Mouse (Mus musculus) adrenal gland, postnatal 4 days (tissue): ENCODE results near the gene Nrip1. TPM values are rescaled to one million over a fixed set of nuclear protein-coding genes. Genes with fewer than 3 reads are reported as not detected.

ENCODE experiments used
- DNase-seq, 2 experiments: peaks; one replicate each; pipeline ENCODE4 v3.0.0; 2021 to 2022; ENCODE audit warnings: low spot score in 2 of 2, mixed read lengths in 2 of 2
- total RNA-seq, 2 experiments: library from RNA; stranded (reverse); gene quantifications; 2 replicates each; pipeline ENCODE4 v1.2.3; 2021

Nrip1 gene
- total RNA-seq, 2 experiments from 2014 or later, result 89.2 to 89.5 TPM

DNA sequence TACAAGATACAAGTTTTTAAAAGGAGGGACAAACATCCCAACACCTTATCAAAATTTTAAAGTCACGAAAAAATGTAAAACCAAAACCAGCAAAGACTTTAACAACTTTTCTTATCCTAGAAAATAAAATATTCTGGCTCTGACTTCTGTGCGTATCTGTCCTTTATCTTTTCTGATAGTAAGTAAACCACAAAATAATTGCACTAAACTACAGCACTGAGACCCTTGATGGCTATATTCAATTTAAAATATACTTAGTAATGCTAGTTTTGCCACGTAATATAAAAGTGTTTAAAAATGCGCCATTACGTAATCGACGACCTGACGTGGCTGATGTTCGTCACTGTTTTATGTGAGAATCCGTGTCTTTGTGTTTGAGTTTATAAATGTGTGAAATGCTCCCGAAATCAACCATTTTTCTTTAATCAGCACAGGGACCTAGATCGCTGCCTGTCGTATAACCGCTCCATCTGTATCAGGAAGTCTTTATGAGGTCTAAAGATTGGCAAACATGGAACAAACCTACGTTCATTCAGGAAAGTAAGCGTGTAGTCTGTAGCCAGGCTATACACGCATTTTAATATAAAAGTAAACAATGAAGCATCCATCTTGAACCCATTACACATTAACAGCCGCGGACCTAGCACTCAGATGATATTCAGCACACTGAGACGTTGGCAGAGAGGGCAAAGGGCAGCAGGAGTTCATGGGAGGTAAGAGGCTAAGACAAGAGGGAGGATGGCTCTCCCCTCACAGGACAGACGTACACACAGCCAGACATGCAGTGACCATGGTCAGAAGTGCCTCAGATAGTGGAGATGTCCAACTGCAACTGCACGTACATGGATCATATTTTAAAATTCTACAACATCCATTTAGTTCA, 56.4 kb downstream of the Nrip1 start:
- no peak for DNase-seq

GRCm38 (mm10) chr16:76315642-76316041, 58.0 kb downstream of the Nrip1 start:
- no peak for DNase-seq

DNA sequence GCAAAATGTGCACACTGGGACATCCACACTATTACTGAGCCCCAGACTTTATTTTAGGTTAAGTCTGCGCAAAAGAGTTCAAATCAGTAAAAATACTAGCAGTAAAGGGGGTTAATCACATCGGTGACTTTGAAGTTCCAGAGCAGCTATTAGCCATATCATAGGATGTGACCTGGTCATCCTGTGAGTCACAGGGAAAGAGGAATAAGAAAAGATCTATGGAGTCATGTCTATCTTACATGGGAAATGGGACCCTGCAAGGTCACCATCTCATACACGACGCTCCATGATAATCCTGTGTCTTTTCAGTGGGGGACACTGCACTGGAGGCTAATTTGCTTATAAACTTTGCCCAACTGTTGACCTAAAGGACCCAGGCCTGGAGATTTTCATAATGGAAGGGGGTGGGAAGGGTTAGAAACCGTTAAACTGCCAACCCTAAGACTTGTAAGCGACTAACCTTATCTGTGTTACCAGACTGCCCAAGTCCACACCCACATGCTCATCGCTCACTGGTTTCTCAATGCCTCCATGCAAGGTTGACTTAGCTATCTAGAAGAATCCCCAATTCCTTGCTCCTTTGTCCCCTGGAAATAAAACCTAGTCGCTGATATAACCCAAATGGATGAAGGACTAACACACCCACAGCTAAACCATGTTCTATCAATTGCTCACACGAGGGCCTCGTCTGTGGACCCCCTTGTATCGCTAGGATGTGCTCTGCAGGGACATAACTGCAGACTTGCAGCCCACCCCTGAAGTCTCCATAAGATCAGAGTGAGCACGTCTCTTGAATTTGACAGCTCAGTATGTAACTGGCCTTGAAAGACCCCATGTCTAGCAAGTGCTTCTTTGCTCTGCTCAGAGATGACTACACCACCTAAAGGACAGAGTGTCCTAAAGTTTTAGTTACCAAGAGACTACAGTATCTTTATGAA, 59.3 kb downstream of the Nrip1 start:
- no peak for DNase-seq

DNA sequence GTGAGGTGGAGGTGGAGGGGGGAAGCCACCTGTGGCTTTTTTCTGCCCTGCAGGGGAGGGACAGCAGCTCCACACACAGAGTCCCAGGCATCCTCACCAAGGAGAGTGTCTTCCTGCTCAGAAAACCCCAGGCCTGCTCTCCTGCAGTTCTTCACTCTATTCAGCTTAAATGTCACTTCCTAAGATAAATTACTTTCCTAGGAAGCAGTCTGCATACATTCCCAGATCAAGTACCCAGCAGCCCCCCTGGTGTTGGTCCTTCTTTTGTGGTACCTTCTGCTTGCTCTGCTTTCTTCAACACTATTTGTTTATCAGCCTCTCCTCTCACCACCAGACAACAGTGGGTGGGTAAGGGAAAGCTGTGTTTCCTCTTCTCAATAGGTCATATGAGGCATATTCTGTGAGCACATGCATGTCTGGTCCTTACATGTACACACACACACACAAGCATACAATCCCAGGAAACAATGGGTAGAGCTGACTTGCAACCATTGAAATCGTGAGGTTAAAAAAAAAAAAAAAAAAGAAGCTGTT, 60.7 kb downstream of the Nrip1 start:
- DNase-seq, result no peak

DNA sequence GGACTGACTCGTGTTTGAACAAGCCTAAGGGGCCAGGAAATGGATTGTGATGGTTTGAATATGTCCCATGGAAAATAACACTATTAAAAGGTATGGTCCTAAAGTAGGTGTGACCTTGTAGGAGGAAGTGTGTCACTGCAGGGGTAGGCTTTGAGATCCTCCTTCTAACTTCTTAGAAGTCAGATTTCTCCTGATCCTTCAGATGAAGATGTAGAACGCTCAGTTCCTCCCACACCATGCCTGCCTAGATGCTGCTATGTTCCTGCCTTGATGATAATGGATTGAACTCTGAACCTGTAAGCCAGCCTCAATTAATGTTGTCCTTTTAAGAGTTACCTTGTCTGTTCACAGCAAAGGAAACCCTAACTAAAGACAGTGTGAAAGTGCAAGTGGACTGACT, 62.8 kb downstream of the Nrip1 start:
- no peak for DNase-seq

DNA sequence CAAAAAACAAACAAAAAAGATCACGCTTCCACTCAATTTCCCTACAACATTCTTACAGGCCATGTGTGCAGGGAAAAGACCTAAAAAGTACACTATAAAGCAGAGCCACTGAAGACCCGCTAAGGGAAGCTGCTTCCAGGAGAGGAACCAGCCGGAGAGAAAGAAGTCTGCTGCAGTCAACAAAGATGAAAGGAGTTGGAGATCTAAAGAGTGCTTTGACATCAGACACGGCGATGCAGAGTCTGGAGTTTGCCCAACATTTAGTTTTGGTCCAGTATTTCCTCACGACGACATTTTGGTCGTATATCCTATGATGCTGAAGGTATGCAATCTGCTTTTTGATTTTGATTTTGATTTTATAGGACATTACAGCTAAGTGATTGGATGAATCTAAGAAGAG, 63.3 kb downstream of the Nrip1 start:
- DNase-seq, result no peak

- no peak for DNase-seq
These were observed 64.3 kb downstream of the Nrip1 start for GRCm38 (mm10) chr16:76309280-76309679.

DNA sequence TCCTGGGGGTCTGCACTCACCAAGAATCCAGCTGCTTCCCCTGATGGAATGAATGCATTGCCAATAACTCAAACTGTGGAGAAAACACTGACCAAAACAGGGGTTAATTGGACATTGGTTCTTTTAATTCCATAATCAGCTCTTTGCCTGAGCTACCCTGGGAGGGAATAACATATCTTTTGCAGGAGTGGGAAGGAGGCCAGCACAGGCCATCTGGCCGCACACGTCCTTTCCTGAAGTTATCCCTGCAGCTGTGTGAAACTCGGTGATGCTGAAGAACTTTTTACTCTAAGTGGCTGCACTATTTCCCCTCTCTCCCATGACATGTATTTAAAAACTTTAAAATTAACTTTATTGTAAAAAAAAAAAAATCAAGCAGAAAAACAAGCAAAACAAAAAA, 66.6 kb downstream of the Nrip1 start:
- DNase-seq, result no peak

DNA sequence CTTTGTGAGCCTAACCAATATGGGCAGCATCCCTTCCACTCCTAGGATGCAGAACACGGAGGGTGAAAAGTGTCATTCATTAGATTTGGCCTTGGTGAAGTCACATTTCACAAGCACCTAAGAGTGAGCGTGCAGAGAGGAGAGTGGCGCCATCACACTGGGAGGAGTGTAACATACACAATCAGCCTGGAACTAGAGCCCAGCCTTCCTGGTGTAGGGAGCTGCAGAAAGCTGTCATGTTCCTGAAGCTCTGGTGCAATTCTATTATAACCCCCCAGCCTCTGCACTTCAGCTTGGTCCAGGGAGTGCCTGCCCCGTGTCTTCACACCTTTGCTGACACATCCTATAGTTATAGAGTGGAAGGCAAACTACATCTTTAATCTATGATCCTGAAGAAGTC, 67.2 kb downstream of the Nrip1 start:
- DNase-seq, result no peak

DNA sequence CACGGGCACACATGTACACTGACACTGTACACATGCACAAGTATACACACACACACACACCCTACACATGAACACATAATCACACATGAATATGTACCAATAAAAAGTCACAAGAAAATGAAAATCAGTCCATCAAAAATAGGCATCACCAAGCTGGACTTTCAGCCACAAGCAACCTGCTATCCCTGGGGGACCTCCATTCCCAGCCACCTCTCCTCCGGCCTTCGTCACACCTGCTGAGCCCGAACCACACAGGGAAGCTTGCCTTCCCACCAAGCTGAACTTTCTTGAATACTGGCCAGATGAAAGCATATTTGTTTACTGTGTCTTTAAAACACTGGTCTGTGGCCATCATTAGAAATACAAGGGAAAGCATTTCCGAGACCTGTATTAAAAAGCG, 70.2 kb downstream of the Nrip1 start:
- no peak for DNase-seq

GRCm38 (mm10) chr16:76301728-76302050, 71.9 kb downstream of the Nrip1 start:
- DNase-seq, result no peak

GRCm38 (mm10) chr16:76301037-76301727, 72.4 kb downstream of the Nrip1 start:
- DNase-seq, result no peak

DNA sequence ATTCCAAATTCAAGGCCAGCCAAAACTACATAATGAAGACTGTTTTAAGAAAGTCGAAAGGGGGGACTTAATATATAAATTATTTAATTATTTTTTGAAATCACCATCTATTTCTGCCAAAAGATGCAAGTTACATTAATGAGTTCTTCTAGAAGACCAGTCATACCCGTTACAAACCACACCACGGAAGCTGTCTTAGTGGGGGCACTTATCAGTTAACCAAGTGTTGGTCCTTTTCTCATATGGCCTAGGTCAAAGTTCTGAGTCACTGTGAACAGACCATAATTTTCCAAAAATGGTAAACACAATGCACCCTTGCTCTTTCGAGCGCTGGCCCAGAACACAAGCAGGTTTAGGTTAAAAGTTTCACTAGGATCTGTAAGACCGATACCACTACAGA, 73.2 kb downstream of the Nrip1 start:
- no peak for DNase-seq

- DNase-seq, result no peak
These were observed 74.1 kb downstream of the Nrip1 start for GRCm38 (mm10) chr16:76299511-76299910.

DNA sequence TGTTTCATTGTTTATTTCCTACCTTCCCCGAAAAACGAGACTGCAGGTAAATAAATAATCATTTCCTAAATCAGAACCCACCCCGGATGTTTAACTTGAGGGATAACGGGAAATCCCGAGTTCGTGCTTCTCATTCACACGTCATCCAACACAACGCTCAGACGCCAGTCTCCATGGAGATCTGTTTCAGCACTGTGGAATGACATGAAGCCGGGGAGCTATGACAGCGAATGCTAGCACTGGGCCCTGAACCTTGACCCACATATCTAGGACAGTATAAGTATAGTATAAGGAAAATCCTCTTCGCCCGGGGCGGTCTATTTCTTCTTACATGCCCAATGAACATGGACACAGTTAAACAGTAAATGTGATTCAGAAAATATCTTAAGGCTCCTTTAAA, 78.3 kb downstream of the Nrip1 start:
- no peak for DNase-seq

DNA sequence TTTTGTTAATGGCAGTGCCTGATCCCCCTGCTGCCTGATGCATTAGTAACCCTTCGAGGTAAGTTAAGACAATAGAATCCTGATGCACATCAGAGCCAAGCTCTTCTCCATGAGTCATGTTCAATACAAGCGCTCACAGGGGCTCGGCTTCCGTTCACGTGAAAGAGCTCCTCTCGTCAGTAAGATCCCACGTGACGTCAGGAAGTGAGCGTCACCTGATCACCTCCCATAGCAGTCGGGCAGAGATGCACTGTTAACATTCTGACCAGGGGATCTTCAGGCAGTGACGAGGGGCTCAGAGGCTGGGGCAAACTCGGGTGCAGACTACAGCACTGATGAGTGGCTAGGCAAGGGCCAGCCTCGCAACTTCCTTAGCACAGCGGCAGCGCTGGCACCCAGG, 79.1 kb downstream of the Nrip1 start:
- DNase-seq, result no peak

GRCm38 (mm10) chr16:76293765-76294463, 79.7 kb downstream of the Nrip1 start:
- DNase-seq, result no peak

DNA sequence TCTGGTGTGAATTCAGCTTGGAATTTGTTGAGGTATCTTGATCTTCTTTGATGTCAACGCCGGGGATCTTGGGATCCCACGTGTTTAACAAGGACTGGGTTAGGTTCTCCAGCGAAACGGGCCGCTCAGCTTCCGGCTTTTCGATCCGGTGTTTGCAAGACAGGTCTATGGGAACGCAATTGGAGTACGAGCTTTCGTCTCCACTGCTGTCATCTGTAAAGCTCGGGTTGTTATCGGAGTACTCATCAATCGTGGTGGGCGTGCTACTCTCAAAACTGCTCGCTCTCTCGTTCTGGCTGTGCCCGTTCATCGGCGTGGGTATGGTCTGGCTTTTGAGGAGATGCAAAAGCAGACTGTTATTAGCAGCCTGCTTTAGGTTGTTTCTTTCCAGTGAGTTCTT, 80.5 kb downstream of the Nrip1 start:
- DNase-seq, result no peak

DNA sequence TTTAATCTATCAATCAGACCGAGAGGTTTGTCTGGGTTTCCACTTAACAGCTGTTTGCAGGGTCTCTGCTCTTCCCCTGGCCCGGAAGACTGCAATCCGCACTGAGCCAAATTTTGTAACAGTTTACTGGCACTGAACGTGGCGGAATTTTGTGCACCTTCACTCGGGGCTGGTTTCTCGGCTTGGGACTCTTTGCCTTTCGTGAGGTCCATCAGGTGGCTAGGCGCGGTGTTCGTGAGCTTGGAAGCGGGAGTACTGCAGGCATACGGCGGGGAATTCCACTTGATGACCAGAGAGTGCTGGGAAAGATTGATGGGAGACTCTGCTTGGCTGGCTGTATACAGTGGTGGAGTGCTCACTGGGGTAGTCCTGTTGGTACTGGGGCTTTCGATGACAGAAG, 81.0 kb downstream of the Nrip1 start:
- DNase-seq, result no peak

- no peak for DNase-seq
These were observed 82.3 kb downstream of the Nrip1 start for GRCm38 (mm10) chr16:76291366-76291765.

- DNase-seq, result no peak
These were observed 84.1 kb downstream of the Nrip1 start for GRCm38 (mm10) chr16:76289495-76289894.
